Mouse (Mus musculus) hindbrain, embryonic 15.5 days (tissue): ENCODE measurements around the gene Lmo7. TPM values are rescaled to one million over a fixed set of nuclear protein-coding genes. Genes with fewer than 3 reads are reported as not detected.

Experiments
- ATAC-seq: fragments of 200-750 bp; cut with Nextera tagmentation; 2 replicates; pipeline ENCODE4 v1.8.0; 2017; ENCODE audit warnings: low read depth, moderate number of reproducible peaks, moderate TSS enrichment; ENCODE audit not compliant: low FRiP score
- H3K27ac ChIP-seq: fragments of 300-500 bp; sonication (generic); replicated peaks from 2 replicates; pipeline ENCODE4 v1.5.1; 2015; ENCODE audit warnings: mild to moderate bottlenecking, inconsistent platforms
- H3K27me3 ChIP-seq: fragments of 300-500 bp; sonication (generic); 2 replicates; pipeline ENCODE4 v1.6.1; 2015; ENCODE audit warnings: control low read depth, inconsistent platforms
- H3K36me3 ChIP-seq: fragments of 300-500 bp; sonication (generic); 2 replicates; pipeline ENCODE4 v1.6.1; 2015; ENCODE audit warnings: control low read depth, inconsistent platforms
- H3K4me1 ChIP-seq: fragments of 300-500 bp; sonication (generic); replicated peaks from 2 replicates; pipeline ENCODE4 v1.6.1; 2015; ENCODE audit warnings: control low read depth, inconsistent platforms
- H3K4me2 ChIP-seq: fragments of 300-500 bp; sonication (generic); 2 replicates; pipeline ENCODE4 v1.6.1; 2015; ENCODE audit warnings: moderate library complexity, mild to moderate bottlenecking, inconsistent platforms
- H3K4me3 ChIP-seq: fragments of 300-500 bp; sonication (generic); 2 replicates; pipeline ENCODE4 v1.5.1; 2015; ENCODE audit warnings: mild to moderate bottlenecking, inconsistent platforms
- H3K9ac ChIP-seq: fragments of 300-500 bp; sonication (generic); 2 replicates; pipeline ENCODE4 v1.6.1; 2015; ENCODE audit warnings: inconsistent platforms
- H3K9me3 ChIP-seq: fragments of 300-500 bp; sonication (generic); 2 replicates; pipeline ENCODE4 v1.6.1; 2016; ENCODE audit warnings: control low read depth, inconsistent platforms
- whole genome bisulfite sequencing: fragments of 180-500 bp; shearing (Covaris S2); methylation state at CpG from one replicate; pipeline ENCODE4 v1.1.7; 2015; 5-methylcytosine and 5-hydroxymethylcytosine counted together
- polyA plus RNA-seq: library from polyadenylated mRNA; unstranded; fragments of >200 nt; fragmentation: Nextera tagmentation; extraction: Ambion mirVana; gene quantifications from 2 replicates; pipeline ENCODE4 v1.2.1, GENCODE M21; 2015

Lmo7 gene
- polyA plus RNA-seq, 1 experiment from 2014 or later = 1.7 TPM

DNA sequence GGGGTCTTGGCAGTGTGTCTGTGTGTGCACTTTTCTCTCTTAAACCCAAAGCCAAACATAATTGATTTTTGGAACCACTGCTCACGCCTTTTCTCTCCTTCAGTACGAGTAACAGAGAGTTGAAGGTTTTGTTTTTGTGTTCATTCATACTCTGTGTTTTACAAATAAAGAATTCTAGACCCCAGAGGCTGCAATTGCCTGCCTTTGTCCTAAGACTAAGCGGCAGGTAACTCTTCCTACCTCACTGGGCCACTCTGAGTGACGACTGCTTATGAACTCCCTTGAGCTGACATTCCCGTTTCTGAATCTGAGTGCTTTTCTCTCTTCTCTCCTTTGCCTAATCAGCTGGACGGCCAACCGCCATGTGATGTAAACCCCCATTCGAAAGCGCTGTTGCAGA lies 203.8 kb downstream of the Lmo7 start:
- no peaks in the 10 kb centered on the region for H3K27me3 ChIP-seq
- H3K4me3 ChIP-seq = no peak overlapping the region
- no peak overlapping the region for H3K4me2 ChIP-seq
- H3K36me3 ChIP-seq = no peaks in the 10 kb centered on the region
- H3K4me1 ChIP-seq = no peaks in the 10 kb centered on the region
- no peak for ATAC-seq
- no peak overlapping the region for H3K9ac ChIP-seq
- 83% methylated on average over 9 of the region's 9 CpGs for WGBS
- no peaks in the 10 kb centered on the region for H3K9me3 ChIP-seq
- no peak overlapping the region for H3K27ac ChIP-seq

DNA sequence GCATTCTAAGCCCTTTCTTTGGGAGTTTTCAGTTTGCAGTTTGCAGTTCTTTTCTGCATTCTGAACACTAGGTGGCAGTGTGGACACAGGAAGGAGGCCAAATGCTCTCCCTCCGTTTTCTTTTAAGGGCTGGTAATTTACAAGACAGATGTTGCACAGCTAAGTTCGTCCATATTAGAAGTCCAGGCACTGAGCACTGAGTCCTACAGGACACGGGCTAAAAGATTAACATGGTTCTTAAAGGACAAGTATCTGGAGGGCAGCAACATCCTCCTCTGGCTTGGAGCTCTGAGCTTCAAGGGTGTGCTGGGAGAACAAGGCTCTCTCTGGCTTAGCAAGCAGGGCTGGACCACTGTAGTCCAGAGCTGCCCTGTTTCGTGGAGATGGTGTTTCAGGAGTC lies 213.2 kb downstream of the Lmo7 start:
- ATAC-seq = peak; percentile 74
- no peaks in the 10 kb centered on the region for H3K36me3 ChIP-seq

DNA sequence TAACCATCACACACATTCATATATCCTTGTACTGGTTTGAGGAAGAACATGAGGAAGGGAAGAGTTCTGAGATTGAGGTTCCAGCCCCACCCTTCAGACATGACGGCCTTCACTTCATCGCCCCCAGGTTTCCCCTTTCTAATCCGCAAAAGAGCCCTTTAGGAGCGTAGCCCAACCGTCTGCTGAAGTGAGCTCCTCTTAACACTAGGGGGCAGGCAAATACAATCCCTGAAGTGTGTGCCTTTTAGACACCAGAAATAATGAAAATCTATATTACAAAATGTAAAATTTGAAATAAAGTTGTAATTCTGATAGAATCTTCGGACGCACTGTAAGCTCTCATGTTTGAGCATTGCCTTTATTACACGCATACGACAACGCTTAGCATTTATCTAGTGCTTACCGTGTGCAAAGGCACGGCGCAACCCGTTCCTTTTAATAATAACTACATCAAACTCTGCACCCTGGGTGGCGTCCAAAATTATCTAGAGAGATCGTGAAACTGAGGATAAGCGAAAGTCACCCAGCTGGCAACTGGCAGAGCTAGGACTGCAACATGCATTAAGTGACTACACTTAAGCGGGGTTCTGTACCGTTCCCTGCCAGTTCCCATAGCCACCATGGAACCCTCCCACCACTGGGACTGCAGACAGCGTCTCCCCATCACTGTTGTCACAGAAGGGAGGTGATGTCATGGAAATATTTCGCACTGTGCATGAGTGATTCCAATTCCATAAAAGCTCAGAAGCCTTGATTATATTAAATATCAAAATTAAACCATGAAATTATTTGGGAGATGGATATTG lies 217.2 kb downstream of the Lmo7 start:
- no peak overlapping the region for H3K27ac ChIP-seq
- no peak overlapping the region for H3K9ac ChIP-seq
- WGBS = 56% methylated on average over 21 of the region's 21 CpGs
- H3K4me2 ChIP-seq = peak overlapping the region; percentile 30; the same call in 1 of the 2 replicates
- no peaks in the 10 kb centered on the region for H3K9me3 ChIP-seq
- H3K36me3 ChIP-seq = no peaks in the 10 kb centered on the region
- H3K4me1 ChIP-seq = peaks cover 3% of the 10 kb centered on the region; the same call in 1 of the 2 replicates
- no peak overlapping the region for H3K4me3 ChIP-seq
- no peaks in the 10 kb centered on the region for H3K27me3 ChIP-seq
- peak; percentile 43; the same call in 1 of the 2 replicates for ATAC-seq

More for the DNA sequence above, 213.2 kb downstream of the Lmo7 start:
- peak overlapping the region; percentile 48 for H3K4me2 ChIP-seq
- H3K9ac ChIP-seq = no peak overlapping the region
- H3K4me1 ChIP-seq = peaks cover 3% of the 10 kb centered on the region; the same call in 1 of the 2 replicates
- WGBS = 7% methylated on average over 4 of the region's 4 CpGs
- no peaks in the 10 kb centered on the region for H3K9me3 ChIP-seq
- H3K27ac ChIP-seq = no peak overlapping the region
- no peaks in the 10 kb centered on the region for H3K27me3 ChIP-seq
- no peak overlapping the region for H3K4me3 ChIP-seq

DNA sequence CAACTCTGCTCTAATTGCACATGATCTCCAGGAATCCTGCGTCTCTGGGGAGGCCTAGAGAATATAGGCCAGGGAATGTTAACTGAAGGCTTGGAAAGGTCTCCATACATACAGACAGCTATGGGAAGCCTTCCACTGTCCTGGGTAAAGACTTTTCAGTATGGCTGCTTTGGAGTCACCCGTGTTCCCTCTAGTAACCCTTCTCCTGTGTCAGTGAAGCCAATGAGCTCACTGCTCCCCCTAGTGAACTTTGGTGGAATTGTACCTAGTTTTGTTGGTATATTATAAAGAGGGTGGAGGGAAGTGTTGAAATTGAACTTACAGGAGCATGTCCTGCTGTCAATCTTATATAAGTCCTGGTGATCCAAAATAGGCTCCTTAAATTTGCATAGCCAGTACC lies 219.4 kb downstream of the Lmo7 start:
- Histone ChIP-seq H3K27me3 (no peaks in the 10 kb centered on the region), H3K4me2 (no peak overlapping the region), H3K27ac (no peak overlapping the region), H3K4me3 (no peak overlapping the region), H3K4me1 (no peaks in the 10 kb centered on the region), H3K9me3 (no peaks in the 10 kb centered on the region), H3K9ac (no peak overlapping the region), H3K36me3 (no peaks in the 10 kb centered on the region)
- 70% methylated on average over 2 of the region's 2 CpGs for WGBS
- ATAC-seq = no peak

DNA sequence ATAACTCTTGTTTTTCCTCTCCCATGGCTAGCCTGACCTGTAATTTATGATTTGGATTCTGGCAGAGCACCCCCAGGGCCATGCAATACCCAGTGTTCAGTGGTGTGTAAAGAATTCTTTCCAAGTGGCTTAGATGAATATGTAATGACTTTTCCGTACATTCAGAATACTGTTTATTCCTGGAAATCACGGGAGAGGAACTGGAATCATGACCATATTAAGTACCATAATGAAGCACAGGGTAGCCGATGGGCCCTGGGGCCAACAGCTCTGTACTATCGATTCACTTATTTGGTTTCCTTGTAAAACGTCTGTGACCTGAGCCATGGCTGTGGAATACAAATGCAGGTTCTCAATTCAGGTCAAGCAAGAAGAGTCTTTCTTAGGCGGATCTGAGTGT lies 221.3 kb downstream of the Lmo7 start:
- Histone ChIP-seq H3K9ac (no peak overlapping the region), H3K4me3 (no peak overlapping the region), H3K36me3 (no peaks in the 10 kb centered on the region), H3K9me3 (no peaks in the 10 kb centered on the region), H3K27ac (no peak overlapping the region), H3K27me3 (no peaks in the 10 kb centered on the region), H3K4me2 (no peak overlapping the region), H3K4me1 (no peaks in the 10 kb centered on the region)
- WGBS = 59% methylated on average over 6 of the region's 6 CpGs
- ATAC-seq = no peak

DNA sequence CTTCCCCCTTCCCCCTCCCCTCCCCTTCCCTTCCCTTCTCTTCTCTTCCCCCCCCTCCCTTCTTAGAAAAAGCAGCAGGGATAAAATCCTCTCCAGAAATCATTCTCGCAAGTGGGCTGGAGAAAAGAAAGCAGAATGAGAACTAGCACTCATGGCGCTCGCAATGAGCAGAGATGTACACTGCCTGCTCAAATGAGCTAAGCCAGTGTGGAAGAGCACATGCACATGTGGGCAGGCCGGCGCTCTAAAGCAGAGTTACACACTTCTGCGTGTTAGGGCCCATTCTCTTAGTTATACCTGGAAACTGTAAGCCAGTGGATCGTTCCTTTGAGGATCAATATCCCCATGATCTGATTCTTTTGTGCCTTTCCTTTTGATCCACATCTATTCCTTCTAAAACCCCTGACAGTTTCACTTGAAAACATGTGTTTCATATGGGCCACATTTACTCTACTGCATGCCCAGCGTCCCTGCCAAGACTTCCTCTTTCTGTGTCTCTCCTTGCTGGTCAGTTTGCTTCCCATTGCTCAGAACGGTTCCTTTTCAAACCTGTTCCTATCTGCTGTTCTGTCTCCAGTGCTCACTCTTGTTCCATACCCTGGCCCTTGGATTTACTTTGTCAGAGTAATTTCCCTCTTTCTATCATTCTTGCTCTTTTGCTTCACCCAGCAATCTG lies 224.2 kb downstream of the Lmo7 start:
- Histone ChIP-seq H3K4me2 (no peak overlapping the region), H3K9ac (no peak overlapping the region), H3K27me3 (no peaks in the 10 kb centered on the region), H3K4me3 (no peak overlapping the region), H3K9me3 (no peaks in the 10 kb centered on the region), H3K36me3 (no peaks in the 10 kb centered on the region), H3K4me1 (no peaks in the 10 kb centered on the region), H3K27ac (no peak overlapping the region)
- no peak for ATAC-seq
- WGBS = 89% methylated on average over 9 of the region's 9 CpGs

DNA sequence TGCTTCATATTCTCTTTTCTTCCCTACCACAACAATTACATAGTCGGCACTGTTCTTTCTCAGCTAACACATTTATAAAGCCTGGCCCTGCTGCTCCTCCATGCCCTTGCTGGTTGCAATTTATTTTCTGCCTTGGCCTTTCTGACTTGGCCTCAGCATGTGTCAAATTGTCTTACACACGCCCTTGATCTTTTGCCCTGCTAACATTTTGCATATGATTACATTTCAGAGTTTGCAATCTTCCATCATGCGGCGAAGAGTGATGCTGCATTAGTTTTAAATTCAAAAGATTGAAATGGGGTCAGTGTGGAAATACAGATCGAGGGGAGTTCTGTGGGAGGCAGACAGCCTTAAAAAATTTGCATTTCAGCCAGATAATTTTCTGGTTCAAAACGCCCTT lies 234.6 kb downstream of the Lmo7 start:
- Histone ChIP-seq H3K9ac (no peak overlapping the region), H3K4me1 (no peaks in the 10 kb centered on the region), H3K9me3 (no peaks in the 10 kb centered on the region), H3K4me2 (no peak overlapping the region), H3K27me3 (no peaks in the 10 kb centered on the region), H3K27ac (no peak overlapping the region), H3K4me3 (no peak overlapping the region), H3K36me3 (no peaks in the 10 kb centered on the region)
- no peak for ATAC-seq
- WGBS = 68% methylated on average over 6 of the region's 6 CpGs

DNA sequence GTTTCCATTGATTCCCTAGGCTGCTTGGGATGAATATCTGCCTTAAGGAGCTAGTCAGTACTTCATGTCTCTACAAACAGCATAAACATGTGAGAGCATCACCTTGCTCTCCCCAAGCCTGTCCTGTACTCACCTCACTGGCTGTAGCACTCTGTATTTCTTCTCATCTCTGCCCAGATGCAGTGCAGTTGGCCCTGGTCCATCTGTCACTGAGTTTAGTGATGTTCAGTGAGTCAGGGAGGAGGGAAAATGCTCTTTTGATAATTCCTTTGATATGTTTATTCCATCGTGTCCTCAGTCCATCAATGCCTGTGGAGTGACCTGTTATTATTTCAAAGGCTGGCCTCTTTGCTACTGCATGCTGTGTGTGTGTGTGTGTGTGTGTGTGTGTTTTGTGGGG lies 235.2 kb downstream of the Lmo7 start:
- Histone ChIP-seq H3K27me3 (no peaks in the 10 kb centered on the region), H3K4me1 (no peaks in the 10 kb centered on the region), H3K36me3 (no peaks in the 10 kb centered on the region), H3K4me3 (no peak overlapping the region), H3K27ac (no peak overlapping the region), H3K4me2 (no peak overlapping the region), H3K9ac (no peak overlapping the region), H3K9me3 (no peaks in the 10 kb centered on the region)
- ATAC-seq = no peak
- WGBS = 50% methylated on average over 1 of the region's 1 CpGs

DNA sequence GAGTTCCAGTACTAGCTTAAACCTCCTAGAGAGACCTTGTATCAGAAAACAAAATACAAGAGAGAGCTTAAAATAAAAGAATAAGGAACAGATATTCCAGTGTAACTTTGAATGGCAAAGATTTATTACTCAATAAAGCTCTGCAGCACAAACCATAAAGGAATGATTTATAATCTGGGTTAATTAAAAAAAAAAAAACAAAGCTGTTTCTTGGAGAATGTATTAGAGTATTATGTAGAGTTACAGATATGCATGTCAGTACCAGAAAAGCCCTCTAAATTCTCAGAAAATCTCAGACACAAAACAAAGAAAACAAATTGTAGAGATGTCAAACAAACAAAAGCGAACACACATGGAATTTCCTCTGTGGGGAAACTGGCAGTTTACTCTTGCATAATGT lies 243.0 kb downstream of the Lmo7 start:
- no peaks in the 10 kb centered on the region for H3K9me3 ChIP-seq
- no peaks in the 10 kb centered on the region for H3K27me3 ChIP-seq
- H3K4me1 ChIP-seq = no peaks in the 10 kb centered on the region
- H3K4me3 ChIP-seq = no peak overlapping the region
- H3K36me3 ChIP-seq = no peaks in the 10 kb centered on the region
- H3K9ac ChIP-seq = no peak overlapping the region
- WGBS = 77% methylated on average over 1 of the region's 1 CpGs
- ATAC-seq = no peak
- no peak overlapping the region for H3K27ac ChIP-seq
- no peak overlapping the region for H3K4me2 ChIP-seq

DNA sequence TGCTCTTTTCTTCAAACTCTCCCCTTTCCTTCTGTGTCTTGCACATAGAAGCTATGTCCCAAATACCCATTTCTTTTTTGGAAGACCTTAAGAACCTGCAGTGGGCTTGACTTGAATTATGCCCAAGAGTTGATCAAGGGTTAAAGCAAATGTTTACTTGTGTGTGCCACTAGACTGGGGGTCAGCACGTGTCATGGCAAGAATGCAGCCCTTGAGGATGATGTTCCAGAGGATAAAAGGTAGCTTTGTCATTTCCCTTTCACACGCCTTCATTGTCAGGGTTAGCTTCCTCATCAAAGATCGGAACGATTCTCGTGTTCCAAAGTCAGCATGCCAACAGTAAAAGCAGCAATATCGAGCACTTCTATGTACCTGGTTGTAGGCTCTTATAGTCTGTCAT lies 243.4 kb downstream of the Lmo7 start:
- Histone ChIP-seq H3K4me2 (no peak overlapping the region), H3K4me3 (no peak overlapping the region), H3K36me3 (no peaks in the 10 kb centered on the region), H3K9me3 (no peaks in the 10 kb centered on the region), H3K9ac (no peak overlapping the region), H3K4me1 (no peaks in the 10 kb centered on the region), H3K27me3 (no peaks in the 10 kb centered on the region), H3K27ac (no peak overlapping the region)
- ATAC-seq = no peak
- WGBS = 49% methylated on average over 6 of the region's 6 CpGs

DNA sequence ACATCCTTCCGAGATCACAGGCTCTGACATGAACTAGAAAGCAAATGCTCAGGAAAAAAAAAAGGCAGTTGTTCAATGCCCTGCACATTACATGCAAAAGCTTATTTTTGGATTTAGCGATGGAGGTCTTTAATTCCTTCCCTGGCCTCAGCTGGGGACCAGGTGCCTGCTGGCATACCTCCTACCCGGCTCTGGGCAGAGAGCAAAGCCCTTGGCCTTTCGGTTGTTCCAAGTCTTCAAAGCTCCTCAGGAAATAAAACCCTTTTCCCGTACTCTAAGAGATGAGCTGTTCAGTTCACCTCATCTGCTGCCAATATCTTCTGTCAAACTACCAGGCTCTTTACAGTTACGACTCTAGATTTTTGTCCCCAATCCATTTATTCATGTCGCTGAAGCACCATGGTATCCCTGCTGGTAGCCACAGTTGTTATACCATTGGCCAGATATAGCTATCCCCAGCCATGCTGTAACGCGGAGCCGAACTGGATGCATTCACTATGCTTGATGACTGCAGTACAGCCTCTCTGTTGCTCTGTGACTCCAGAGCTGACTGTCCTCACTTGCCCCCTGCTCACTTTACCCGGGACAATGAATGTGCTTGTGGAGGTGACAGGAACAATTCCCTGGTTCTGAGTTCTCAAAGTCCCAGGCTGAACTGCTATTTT lies 246.4 kb downstream of the Lmo7 start:
- no peaks in the 10 kb centered on the region for H3K27me3 ChIP-seq
- 79% methylated on average over 11 of the region's 11 CpGs for WGBS
- no peak overlapping the region for H3K27ac ChIP-seq
- H3K4me3 ChIP-seq = no peak overlapping the region
- H3K4me1 ChIP-seq = no peaks in the 10 kb centered on the region
- ATAC-seq = no peak
- H3K9me3 ChIP-seq = no peaks in the 10 kb centered on the region
- no peak overlapping the region for H3K4me2 ChIP-seq
- H3K36me3 ChIP-seq = no peaks in the 10 kb centered on the region
- H3K9ac ChIP-seq = no peak overlapping the region
